Mouse (Mus musculus) midbrain, embryonic 15.5 days (tissue): Measurements from ENCODE around the gene Nutf2-ps1. TPM values are rescaled to one million over a fixed set of nuclear protein-coding genes. Genes with fewer than 3 reads are reported as not detected.

Source experiments
- ATAC-seq: fragments of 200-750 bp; cut with Nextera tagmentation; replicated peaks from 2 replicates; pipeline ENCODE4 v1.8.0; 2017; ENCODE audit warnings: moderate TSS enrichment
- H3K27ac ChIP-seq: fragments of 300-500 bp; sonication (generic); 2 replicates; pipeline ENCODE4 v1.5.1; 2015; ENCODE audit warnings: mild to moderate bottlenecking, inconsistent platforms
- H3K27me3 ChIP-seq: fragments of 300-500 bp; sonication (generic); replicated peaks from 2 replicates; pipeline ENCODE4 v1.6.1; 2015; ENCODE audit warnings: inconsistent platforms
- H3K36me3 ChIP-seq: fragments of 300-500 bp; sonication (generic); replicated peaks from 2 replicates; pipeline ENCODE4 v1.6.1; 2015; ENCODE audit warnings: inconsistent platforms
- H3K4me1 ChIP-seq: fragments of 300-500 bp; sonication (generic); 2 replicates; pipeline ENCODE4 v1.6.1; 2015; ENCODE audit warnings: inconsistent platforms
- H3K4me2 ChIP-seq: fragments of 300-500 bp; sonication (generic); 2 replicates; pipeline ENCODE4 v1.6.1; 2015; ENCODE audit warnings: inconsistent platforms, mild to moderate bottlenecking, moderate library complexity
- H3K4me3 ChIP-seq: fragments of 300-500 bp; sonication (generic); 2 replicates; pipeline ENCODE4 v1.5.1; 2015; ENCODE audit warnings: mild to moderate bottlenecking, inconsistent platforms
- H3K9ac ChIP-seq: fragments of 300-500 bp; sonication (generic); 2 replicates; pipeline ENCODE4 v1.6.1; 2015; ENCODE audit warnings: mild to moderate bottlenecking, inconsistent platforms
- H3K9me3 ChIP-seq: fragments of 300-500 bp; sonication (generic); 2 replicates; pipeline ENCODE4 v1.6.1; 2016; ENCODE audit warnings: inconsistent platforms
- WGBS: fragments of 180-500 bp; shearing (Covaris S2); methylation state at CpG from one replicate; pipeline ENCODE4 v1.1.7; 2015; ENCODE audit warnings: mixed read lengths; 5-methylcytosine and 5-hydroxymethylcytosine counted together
- polyA plus RNA-seq: library from polyadenylated mRNA; unstranded; fragments of >200 nt; fragmentation: Nextera tagmentation; extraction: Ambion mirVana; gene quantifications from 2 replicates; pipeline ENCODE4 v1.2.1, GENCODE M21; 2015

Gene Nutf2-ps1
- polyA plus RNA-seq, 1 experiment from 2014 or later, result 219 TPM

DNA sequence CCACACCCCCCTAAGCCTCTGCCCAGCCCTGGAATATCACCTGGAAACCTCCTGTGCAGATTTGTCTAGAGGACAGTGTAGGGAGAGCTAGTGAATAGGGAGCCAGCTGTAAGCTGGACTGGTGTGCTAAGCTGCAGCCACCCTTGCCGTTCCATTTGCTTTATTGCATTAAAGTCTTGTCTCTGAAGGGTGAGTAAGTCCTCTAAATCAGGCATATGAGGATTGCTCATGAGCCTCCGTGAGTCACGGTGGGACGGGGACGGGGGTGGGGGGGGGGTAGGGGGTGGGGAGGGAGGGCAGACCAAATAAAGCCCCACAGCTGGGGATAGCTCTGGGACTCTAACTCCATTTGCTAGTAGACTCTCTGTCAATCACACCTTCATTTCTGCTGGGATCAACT is 45.3 kb downstream of the Nutf2-ps1 start:
- Histone ChIP-seq H3K27ac (no peak overlapping the region), H3K4me3 (no peak overlapping the region), H3K27me3 (no peaks in the 10 kb centered on the region), H3K9me3 (no peaks in the 10 kb centered on the region), H3K36me3 (no peaks in the 10 kb centered on the region), H3K4me2 (no peak overlapping the region), H3K4me1 (no peaks in the 10 kb centered on the region), H3K9ac (no peak overlapping the region)
- WGBS, result 49% methylated on average over 5 of the region's 5 CpGs
- no peak for ATAC-seq

DNA sequence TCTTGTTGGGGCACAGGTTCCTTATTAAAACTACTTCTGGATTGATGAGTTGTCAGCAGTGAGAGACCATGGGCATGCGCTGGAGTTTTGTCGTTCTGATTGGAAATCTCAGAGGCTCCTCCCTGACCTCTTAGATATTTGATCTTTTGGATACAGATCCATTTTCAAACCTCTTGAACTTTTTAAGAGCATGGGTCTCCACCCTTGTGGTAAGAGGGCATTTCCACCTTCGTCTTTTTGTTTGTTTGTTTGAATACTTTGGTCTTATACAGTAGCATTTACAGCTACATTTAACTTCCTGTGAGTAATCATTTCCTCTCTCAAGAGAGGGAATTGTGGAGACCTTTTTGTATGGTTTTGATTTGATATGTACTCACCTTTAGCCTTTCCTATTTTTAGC is 49.6 kb downstream of the Nutf2-ps1 start:
- no peak overlapping the region for H3K4me2 ChIP-seq
- no peak for ATAC-seq
- no peak overlapping the region for H3K4me3 ChIP-seq
- H3K36me3 ChIP-seq, result no peaks in the 10 kb centered on the region
- no peak overlapping the region for H3K9ac ChIP-seq
- H3K9me3 ChIP-seq, result no peaks in the 10 kb centered on the region
- no peaks in the 10 kb centered on the region for H3K4me1 ChIP-seq
- H3K27me3 ChIP-seq, result no peaks in the 10 kb centered on the region
- 83% methylated on average over 3 of the region's 3 CpGs for WGBS
- no peak overlapping the region for H3K27ac ChIP-seq

DNA sequence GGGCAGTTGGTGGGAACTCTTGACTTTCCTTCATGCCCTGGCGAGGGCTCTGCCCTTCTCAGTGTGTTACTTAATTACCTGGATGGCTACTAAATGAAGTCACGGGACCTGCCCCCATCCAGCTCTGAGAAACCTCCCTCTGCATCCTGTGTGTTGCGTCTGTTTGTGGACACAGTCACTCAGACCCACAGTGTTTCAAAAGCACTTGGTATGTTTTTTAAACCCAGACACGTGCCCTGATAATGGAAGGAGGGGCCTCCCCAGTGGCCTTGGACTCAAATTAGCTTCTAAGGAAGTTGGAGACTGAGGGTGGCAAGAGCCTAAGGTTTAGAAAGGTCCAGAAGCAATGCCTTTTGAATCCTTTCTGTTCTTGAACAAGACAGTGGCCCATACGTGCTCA is 50.1 kb downstream of the Nutf2-ps1 start:
- ATAC-seq, result no peak
- H3K4me3 ChIP-seq, result no peak overlapping the region
- no peaks in the 10 kb centered on the region for H3K27me3 ChIP-seq
- 78% methylated on average over 5 of the region's 5 CpGs for WGBS
- no peak overlapping the region for H3K9ac ChIP-seq
- no peaks in the 10 kb centered on the region for H3K4me1 ChIP-seq
- no peak overlapping the region for H3K27ac ChIP-seq
- H3K36me3 ChIP-seq, result no peaks in the 10 kb centered on the region
- H3K4me2 ChIP-seq, result no peak overlapping the region
- no peaks in the 10 kb centered on the region for H3K9me3 ChIP-seq

Other genes starting within 250 kb of the Nutf2-ps1 start
- 7.7 TPM in 1 of 2 replicates, not detected in the other for gene Gm10197, start 217.3 kb downstream of the Nutf2-ps1 start, polyA plus RNA-seq
- 31.9 and 32.4 TPM in 2 replicates for gene Smndc1, start 198.5 kb downstream of the Nutf2-ps1 start, polyA plus RNA-seq
- gene Dusp5, start 60.0 kb downstream of the Nutf2-ps1 start, polyA plus RNA-seq, result 2.7 and 3.7 TPM in 2 replicates
- 60.0 and 61.1 TPM in 2 replicates for gene Smc3, start 11.3 kb upstream of the Nutf2-ps1 start, polyA plus RNA-seq
- 0.87 and 1.0 TPM in 2 replicates for gene Rbm20, start 88.2 kb upstream of the Nutf2-ps1 start, polyA plus RNA-seq